Mouse (Mus musculus) lung, embryonic 14.5 days (tissue): ENCODE results near the gene Nipal3. TPM values are rescaled to one million over a fixed set of nuclear protein-coding genes. Genes with fewer than 3 reads are reported as not detected.

ENCODE experiments used
- ATAC-seq: fragments of 200-750 bp; cut with Nextera tagmentation; 2 replicates; pipeline ENCODE4 v1.8.0; 2017; ENCODE audit warnings: mild to moderate bottlenecking, moderate TSS enrichment, moderate library complexity; ENCODE audit not compliant: insufficient read depth
- DNase-seq: peaks from one replicate; pipeline ENCODE4 v3.0.0-alpha.2; 2015
- H3K27ac ChIP-seq: fragments of 300-500 bp; sonication (generic); 2 replicates; pipeline ENCODE4 v1.5.1; 2014; ENCODE audit warnings: low read depth, mild to moderate bottlenecking, moderate library complexity
- H3K27me3 ChIP-seq: fragments of 300-500 bp; sonication (generic); 2 replicates; pipeline ENCODE4 v1.6.1; 2014; ENCODE audit warnings: low read length, control low read depth; ENCODE audit not compliant: insufficient read depth
- H3K36me3 ChIP-seq: fragments of 300-500 bp; sonication (generic); 2 replicates; pipeline ENCODE4 v1.6.1; 2014; ENCODE audit warnings: control low read depth; ENCODE audit not compliant: insufficient read depth
- H3K4me1 ChIP-seq: fragments of 300-500 bp; sonication (generic); 2 replicates; pipeline ENCODE4 v1.6.1; 2014; ENCODE audit warnings: antibody characterized with exemption, control low read depth; ENCODE audit not compliant: insufficient read depth
- H3K4me2 ChIP-seq: fragments of 300-500 bp; sonication (generic); 2 replicates; pipeline ENCODE4 v1.6.1; 2014; ENCODE audit warnings: mild to moderate bottlenecking
- H3K4me3 ChIP-seq: fragments of 300-500 bp; sonication (generic); 2 replicates; pipeline ENCODE4 v1.5.1; 2014; ENCODE audit warnings: low read depth, low read length
- H3K9ac ChIP-seq: fragments of 300-500 bp; sonication (generic); 2 replicates; pipeline ENCODE4 v1.6.1; 2014
- H3K9me3 ChIP-seq: fragments of 300-500 bp; sonication (generic); 2 replicates; pipeline ENCODE4 v1.6.1; 2016; ENCODE audit warnings: low read depth, low read length, control low read depth
- CTCF ChIP-seq: IDR thresholded peaks from 2 replicates; pipeline ENCODE4 v1.5.1; 2016; ENCODE audit warnings: antibody characterized with exemption, low read depth
- WGBS: fragments of 180-500 bp; shearing (Covaris S2); extraction: QIAGEN DNeasy Blood & Tissue Kit; methylation state at CpG from one replicate; pipeline ENCODE4 v1.1.7; 2014; 5-methylcytosine and 5-hydroxymethylcytosine counted together
- polyA plus RNA-seq: library from polyadenylated mRNA; unstranded; fragments of >200 nt; fragmentation: Nextera tagmentation; extraction: Ambion mirVana; gene quantifications from 2 replicates; pipeline ENCODE4 v1.2.1, GENCODE M21; 2014

Nipal3 gene
- polyA plus RNA-seq, 1 experiment from 2014 or later: 3.4 TPM

GRCm38 (mm10) chr4:135531771-135532613, 37.2 kb upstream of the Nipal3 start:
- 52% methylated on average over 9 of the region's 9 CpGs for WGBS
- Histone ChIP-seq H3K36me3 (no peaks in the 10 kb centered on the region), H3K4me1 (no peaks in the 10 kb centered on the region), H3K9me3 (no peaks in the 10 kb centered on the region), H3K4me3 (no peak overlapping the region), H3K27me3 (no peaks in the 10 kb centered on the region), H3K27ac (no peak overlapping the region), H3K9ac (no peak overlapping the region), H3K4me2 (no peak overlapping the region)
- TF ChIP-seq CTCF: no peak
- ATAC-seq (no peak), DNase-seq (no peak)

- no peak overlapping the region for H3K4me3 ChIP-seq
- DNase-seq: no peak
- 88% methylated on average over 9 of the region's 9 CpGs for WGBS
Measured at GRCm38 (mm10) chr4:135531236-135531635, 36.4 kb upstream of the Nipal3 start.

GRCm38 (mm10) chr4:135530270-135530669, 35.4 kb upstream of the Nipal3 start:
- WGBS: 54% methylated on average over 2 of the region's 2 CpGs
- Histone ChIP-seq H3K4me1 (no peaks in the 10 kb centered on the region), H3K36me3 (no peaks in the 10 kb centered on the region), H3K4me3 (no peak overlapping the region), H3K4me2 (no peak overlapping the region), H3K27ac (no peak overlapping the region), H3K27me3 (no peaks in the 10 kb centered on the region), H3K9me3 (no peaks in the 10 kb centered on the region), H3K9ac (no peak overlapping the region)
- peak; percentile 35 for TF ChIP-seq CTCF
- ATAC-seq: no peak
- DNase-seq: no peak

More at GRCm38 (mm10) chr4:135531236-135531635, 36.4 kb upstream of the Nipal3 start:
- Histone ChIP-seq H3K9me3 (no peaks in the 10 kb centered on the region), H3K9ac (no peak overlapping the region), H3K27me3 (no peaks in the 10 kb centered on the region), H3K4me1 (no peaks in the 10 kb centered on the region), H3K4me2 (no peak overlapping the region), H3K27ac (no peak overlapping the region), H3K36me3 (no peaks in the 10 kb centered on the region)
- no peak for TF ChIP-seq CTCF
- no peak for ATAC-seq

- no peak overlapping the region for H3K9ac ChIP-seq
Measured at GRCm38 (mm10) chr4:135526039-135526710, 31.3 kb upstream of the Nipal3 start.

GRCm38 (mm10) chr4:135525057-135525456, 30.2 kb upstream of the Nipal3 start:
- no peak overlapping the region for H3K4me2 ChIP-seq
- H3K9me3 ChIP-seq: no peaks in the 10 kb centered on the region
- H3K36me3 ChIP-seq: no peaks in the 10 kb centered on the region
- WGBS: 58% methylated on average over 12 of the region's 12 CpGs
- H3K4me1 ChIP-seq: no peaks in the 10 kb centered on the region
- no peak for ATAC-seq
- H3K9ac ChIP-seq: peak overlapping the region; percentile 13; the same call in 1 of the 2 replicates
- DNase-seq: no peak
- H3K27me3 ChIP-seq: no peaks in the 10 kb centered on the region
- H3K4me3 ChIP-seq: no peak overlapping the region
- H3K27ac ChIP-seq: peak overlapping the region; percentile 63
- TF ChIP-seq CTCF: no peak

More at GRCm38 (mm10) chr4:135526039-135526710, 31.3 kb upstream of the Nipal3 start:
- no peaks in the 10 kb centered on the region for H3K9me3 ChIP-seq
- DNase-seq (no peak), ATAC-seq (no peak)
- H3K36me3 ChIP-seq: no peaks in the 10 kb centered on the region
- no peak overlapping the region for H3K4me3 ChIP-seq
- no peak for TF ChIP-seq CTCF
- no peak overlapping the region for H3K27ac ChIP-seq
- H3K4me2 ChIP-seq: no peak overlapping the region
- WGBS: 36% methylated on average over 14 of the region's 14 CpGs
- H3K27me3 ChIP-seq: no peaks in the 10 kb centered on the region
- H3K4me1 ChIP-seq: no peaks in the 10 kb centered on the region

- peak; percentile 33 for DNase-seq
- no peaks in the 10 kb centered on the region for H3K36me3 ChIP-seq
- no peak for ATAC-seq
- H3K9me3 ChIP-seq: no peaks in the 10 kb centered on the region
- H3K9ac ChIP-seq: no peak overlapping the region
- no peaks in the 10 kb centered on the region for H3K4me1 ChIP-seq
- H3K4me3 ChIP-seq: no peak overlapping the region
- 11% methylated on average over 6 of the region's 7 CpGs for WGBS
- peak overlapping the region; percentile 67 for H3K27ac ChIP-seq
- peak overlapping the region; percentile 12; the same call in 1 of the 2 replicates for H3K4me2 ChIP-seq
- no peaks in the 10 kb centered on the region for H3K27me3 ChIP-seq
- TF ChIP-seq CTCF: no peak
Measured at GRCm38 (mm10) chr4:135523939-135524338, 29.1 kb upstream of the Nipal3 start.

GRCm38 (mm10) chr4:135520421-135520820, 25.6 kb upstream of the Nipal3 start:
- H3K9ac ChIP-seq: no peak overlapping the region
- no peaks in the 10 kb centered on the region for H3K9me3 ChIP-seq
- 71% methylated on average over 9 of the region's 9 CpGs for WGBS
- no peaks in the 10 kb centered on the region for H3K27me3 ChIP-seq
- TF ChIP-seq CTCF: no peak
- H3K4me3 ChIP-seq: no peak overlapping the region
- ATAC-seq (no peak), DNase-seq (no peak)
- no peak overlapping the region for H3K27ac ChIP-seq
- no peaks in the 10 kb centered on the region for H3K36me3 ChIP-seq
- no peak overlapping the region for H3K4me2 ChIP-seq
- no peaks in the 10 kb centered on the region for H3K4me1 ChIP-seq
